Mouse (Mus musculus) heart, adult 9 months (tissue): ENCODE results near the gene Nrp1.

ENCODE experiments used
- DNase-seq, 2 experiments: peaks; one replicate each; pipeline ENCODE4 v3.0.0; 2022; ENCODE audit warnings: low spot score in 2 of 2

The Nrp1 gene

DNA sequence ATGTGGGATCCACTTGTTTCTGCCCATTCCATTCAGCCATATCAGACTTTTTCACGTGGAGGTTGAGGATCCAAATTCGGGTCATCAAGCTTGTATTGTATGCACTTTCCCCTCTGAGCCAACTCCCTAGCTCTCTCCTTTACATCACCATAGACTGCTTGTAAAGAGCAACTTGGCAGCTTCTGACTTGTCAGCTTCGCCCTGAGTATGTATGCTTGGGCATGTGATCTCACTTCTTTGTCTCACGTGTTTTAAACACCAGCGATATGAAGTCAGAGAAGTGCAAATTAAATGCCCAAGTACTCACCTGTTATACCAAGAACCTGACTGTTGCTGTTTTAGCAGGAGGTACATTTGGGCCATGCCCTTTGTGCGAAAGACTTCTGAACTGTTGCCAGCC lies 12.6 kb downstream of the Nrp1 start:
- no peak for DNase-seq

DNA sequence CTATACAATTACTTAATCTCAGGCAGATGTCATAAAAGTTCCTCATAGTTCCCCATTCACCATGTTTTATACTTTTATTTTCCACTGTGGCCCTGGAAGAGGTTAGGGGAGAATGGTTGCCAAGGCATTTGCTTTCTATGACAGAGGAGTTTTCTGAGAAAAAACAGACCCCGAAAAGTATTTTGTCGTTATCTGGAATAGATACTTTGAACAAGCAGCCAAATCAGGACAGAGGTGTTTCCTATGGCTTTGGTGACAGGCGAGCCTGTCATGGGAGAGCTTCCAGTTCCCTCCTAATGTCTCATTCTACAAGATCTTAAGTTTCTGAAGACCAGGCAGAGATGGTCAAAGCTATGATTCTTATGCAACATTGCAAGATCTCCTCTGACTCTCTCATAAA lies 13.4 kb downstream of the Nrp1 start:
- DNase-seq, result peak in 1 of 2 experiments; percentile 63

DNA sequence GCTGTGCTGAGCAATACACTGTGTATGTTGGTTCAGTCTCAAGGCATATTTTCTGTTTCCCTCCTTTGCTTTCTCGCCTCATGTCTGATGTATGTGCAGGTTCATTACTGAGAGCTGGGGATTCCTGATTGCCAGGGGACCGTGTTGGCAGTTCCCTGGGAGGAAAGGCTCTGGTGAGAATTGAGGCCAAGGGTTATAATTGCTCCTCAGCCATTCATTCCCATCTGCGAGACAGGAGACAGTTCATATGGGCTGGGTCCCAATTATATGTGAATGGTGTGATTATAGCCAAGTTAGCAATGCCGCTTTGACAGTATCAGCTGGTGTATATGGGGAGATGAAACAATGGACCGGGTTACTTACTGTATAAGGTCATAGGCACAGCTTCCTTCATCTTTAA lies 14.3 kb downstream of the Nrp1 start:
- no peak for DNase-seq

DNA sequence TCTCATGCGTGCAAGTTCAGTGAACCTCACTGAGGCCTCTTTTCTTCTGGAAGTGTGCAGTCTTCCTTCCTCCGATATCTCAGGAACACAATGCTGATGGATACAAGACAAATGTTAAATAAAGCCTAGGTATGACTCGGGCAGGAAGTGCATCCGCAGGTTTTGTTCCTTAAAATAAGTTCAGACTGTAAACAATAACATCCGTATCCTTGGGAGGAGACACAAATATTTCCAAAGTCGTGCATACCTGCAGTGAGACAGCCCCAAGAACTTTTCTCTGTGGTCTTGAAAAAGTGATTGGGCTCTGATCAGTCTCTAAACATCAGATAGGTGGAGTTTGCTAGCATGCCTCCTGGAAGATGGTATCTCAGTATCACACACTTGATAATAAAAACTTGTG lies 15.0 kb downstream of the Nrp1 start:
- peak in 1 of 2 experiments; percentile 63 for DNase-seq

DNA sequence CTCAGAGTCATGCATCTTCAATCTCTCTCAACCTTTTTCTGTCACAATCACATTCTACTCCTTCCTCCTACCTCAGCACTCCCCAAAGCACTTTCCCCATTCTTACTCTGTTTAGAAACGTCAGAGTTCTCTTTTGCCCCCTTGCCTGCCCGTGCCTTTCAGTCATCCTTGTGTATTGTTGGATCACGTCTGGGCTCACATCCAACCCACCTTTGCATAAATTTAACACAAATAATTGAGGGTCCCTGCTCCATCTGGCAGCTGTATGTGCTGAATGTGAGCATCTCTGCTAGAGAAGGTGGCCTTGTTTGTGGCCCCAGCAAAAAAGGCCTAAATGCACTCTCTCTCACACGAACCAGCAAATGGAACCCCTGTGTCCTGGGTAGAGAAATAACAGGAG lies 16.9 kb downstream of the Nrp1 start:
- no peak for DNase-seq

DNA sequence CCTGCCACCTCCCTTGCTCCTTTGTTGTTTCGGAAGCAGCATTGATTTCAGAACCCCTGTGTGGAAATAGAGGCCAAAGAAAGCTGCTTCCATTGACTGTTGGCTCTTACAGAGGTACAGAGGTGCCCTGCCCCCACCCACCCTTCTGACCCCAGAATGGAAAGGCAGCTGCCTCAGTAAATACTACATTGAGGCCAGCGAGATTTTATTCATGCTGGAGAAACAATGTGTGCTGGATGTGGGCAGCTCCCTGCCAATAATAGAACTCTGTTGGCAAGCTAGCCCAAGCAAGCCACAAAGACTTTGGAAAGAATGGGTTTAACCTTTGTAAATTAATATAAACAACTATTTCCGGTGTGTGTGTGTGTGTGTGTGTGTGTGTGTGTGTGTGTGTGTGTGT lies 24.8 kb downstream of the Nrp1 start:
- DNase-seq, result peak in 1 of 2 experiments; percentile 61

DNA sequence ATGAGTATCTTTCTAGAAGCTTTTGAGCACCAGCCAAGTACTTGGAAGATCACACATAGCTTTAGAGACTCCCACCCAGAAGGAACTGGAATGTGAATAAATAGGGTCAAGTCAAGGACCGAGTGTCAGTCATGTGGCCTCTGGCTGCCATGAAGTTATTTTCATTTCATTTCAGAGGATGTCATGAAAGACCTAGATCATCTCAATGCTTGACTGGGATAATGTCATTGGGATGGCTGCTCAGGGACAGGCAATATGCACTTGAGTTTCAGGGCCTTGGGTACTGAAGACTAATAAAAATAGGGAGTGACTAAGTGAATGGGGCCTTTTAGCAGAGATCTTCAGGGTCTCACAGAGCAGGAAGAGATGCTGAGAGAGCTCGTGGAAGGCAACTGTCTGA lies 26.0 kb downstream of the Nrp1 start:
- no peak for DNase-seq

DNA sequence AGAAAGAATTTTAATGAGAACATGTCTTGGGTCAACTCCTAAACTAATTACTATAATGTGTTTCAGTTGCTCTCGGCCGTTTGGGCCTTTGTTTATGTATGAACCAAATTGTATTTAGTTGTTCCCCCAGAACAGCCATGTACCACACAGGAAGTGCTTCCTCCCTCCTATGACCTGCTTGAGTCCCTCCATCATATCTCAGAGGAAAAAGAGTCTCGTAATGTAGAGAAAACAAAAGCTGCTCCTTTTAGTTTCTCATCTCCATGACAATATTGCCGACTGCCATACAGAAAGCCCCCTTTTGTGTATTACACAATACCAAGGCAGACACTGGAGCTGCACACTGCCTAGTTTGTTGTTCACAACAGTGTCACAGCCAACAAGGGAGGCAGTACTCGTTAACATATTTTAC lies 26.5 kb downstream of the Nrp1 start:
- no peak for DNase-seq

DNA sequence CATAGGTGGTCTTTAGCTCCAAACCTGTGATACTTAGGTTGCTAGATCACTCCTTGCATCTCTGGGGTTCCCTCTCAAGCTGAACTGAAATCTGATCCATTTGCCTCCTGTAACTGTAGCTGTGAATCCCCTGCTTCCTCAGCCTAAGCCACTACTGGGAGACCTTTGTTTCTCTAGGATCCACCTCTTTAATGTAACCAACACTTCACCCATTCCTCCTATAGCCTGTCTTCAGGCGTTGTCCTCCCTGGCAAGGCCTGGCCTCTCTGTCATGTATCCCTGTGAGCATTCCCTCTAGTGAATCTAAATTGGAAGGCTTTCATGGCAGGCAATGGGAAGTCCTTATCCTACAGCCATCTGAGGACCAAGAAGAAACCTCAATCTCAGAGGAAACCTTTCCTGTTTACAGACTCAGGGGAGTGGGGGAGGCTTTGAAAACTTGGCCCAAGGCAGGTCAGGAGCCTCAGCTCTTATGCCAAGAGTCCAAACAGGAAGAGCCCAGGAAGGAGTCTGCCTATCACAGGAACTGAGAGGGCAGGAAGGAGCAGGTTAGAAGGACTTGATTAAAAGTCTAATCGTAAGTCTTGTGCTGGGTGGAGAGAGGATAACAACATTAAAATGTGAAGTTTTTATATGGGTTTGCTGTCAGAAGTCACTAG lies 28.7 kb downstream of the Nrp1 start:
- peak; percentile 76 to 81 for DNase-seq

DNA sequence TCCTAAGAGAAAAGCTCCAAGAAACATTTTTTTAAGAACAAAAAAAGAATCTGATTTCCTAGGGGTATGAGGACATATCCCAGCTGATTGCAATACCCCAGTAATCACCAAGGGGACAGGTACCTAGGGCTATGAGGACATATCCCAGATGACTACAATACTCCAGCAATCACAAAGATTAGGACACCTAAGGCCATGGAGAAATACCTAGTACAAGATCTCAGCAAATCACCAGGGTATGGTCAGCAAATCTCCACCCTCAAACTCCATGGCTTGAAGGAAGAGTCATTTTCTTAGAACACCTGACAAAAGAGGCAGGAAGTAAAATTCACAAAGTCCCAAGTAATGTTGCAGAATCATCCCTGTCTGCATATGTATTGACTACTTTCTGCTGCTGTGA lies 32.4 kb downstream of the Nrp1 start:
- no peak for DNase-seq

DNA sequence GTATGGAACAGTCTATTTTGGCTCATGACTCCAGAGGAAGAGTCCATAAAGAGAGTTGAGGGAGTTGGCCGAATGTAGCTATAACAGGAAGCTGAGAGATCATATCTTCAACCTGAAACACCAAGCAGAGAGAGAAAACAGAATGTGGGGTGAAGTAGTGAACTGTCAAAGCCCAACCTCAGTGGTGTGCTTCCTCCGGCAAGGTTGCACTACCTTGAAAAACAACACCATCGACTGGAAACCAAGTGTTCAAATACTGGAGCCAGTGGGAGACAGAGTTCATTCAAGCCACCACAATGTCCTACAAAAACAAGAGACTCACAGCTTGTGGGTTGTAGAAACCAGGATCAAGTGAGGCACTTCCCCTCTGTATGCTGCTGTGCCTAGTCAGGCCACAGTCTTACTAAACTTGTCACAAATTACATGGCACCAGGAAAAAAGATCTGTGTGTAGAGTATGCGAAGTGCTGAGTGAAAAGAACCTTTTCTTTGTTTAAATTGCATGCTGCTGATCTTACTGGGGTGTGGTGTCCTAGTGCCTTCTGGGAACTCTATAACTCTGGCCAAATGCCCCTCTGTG lies 32.9 kb downstream of the Nrp1 start:
- no peak for DNase-seq

DNA sequence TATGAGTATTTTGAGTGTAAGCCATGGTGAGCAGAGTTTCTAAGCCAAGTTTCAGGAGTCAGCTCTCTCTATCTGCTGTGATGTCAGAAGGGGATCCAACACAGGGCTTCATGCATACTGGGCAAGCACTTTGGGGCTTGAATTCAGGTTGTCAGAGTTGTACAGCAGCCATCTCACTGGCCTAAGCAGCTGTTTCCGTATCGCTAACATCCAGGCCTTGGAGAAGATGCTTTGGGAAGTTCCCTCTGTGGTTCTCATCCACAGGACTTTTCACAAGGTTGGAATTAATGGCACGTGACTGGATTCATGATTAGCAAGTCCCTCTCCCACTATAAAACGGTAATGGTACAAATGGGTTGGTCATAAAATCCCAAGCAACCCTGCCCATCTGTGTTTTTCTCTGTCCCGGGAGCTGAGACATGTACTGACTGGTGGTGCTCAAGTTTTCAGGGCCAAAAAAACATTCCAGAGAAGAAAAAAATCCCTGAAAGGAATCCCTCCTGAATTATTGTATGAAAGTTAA lies 36.3 kb downstream of the Nrp1 start:
- no peak for DNase-seq

DNA sequence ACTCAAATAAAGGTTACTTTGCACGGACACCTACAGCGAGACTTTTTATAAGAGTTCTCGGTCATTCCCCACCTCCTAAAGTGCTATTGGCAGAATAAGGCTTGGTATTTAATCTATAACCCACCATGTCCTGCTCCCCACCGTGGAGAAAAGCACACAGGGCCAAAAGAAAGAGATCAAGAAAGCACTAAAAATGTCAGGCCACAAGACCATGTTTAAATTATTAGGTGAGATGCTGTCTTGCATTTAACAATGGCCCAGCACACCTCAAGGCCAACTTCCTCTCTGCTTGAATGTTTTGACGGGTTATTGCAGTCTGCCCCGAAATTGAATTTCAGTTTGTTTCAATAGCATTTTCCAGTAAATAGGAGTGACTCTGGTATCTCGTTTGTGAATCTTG lies 38.6 kb downstream of the Nrp1 start:
- DNase-seq, result no peak

DNA sequence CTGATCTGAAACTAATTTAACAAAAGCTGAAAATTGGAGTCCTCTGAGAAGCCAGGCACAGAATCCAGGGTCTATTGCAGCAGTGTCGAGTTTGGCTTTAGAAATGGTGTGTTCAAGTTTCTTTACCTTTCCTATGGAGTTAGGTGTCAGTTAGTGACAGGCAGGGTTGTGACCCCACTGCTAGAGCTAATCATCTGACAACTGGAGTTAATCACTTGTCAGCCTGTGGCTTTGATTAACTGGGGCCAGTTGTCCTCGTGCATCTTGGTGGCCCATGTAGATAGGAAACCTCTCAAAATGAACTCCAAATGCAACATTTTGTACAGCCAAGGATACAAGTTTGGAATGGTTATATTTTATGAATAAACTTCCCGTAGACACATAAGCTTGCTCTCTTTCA lies 39.0 kb downstream of the Nrp1 start:
- no peak for DNase-seq

DNA sequence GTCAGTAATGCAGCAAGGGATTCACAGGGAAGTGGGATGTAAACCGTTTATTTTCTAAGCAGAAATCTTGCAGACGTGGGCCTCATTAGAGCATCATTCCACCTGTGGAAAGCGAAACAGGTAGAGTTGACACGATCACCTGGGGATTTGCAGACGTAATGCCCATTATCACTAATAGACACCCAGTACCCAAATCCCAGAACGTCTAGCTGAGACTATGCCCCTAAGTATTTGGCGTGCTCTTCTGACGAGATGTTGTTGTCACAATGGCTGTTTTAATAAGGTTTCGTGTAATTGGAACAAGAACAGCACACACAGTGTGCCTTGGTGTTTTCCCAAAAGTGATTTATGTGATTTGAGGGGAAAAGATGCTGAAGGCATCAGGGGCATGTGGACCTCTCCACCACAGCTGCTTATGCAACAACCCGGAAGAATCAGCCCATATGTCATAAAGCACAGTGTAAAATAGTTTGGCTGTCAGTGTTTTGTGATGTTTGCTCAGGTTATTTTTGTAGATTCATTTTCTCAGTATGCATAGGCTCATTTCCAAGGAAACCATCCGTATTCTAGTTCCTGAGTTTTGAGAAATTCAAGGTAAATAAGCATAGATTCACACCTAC lies 40.2 kb downstream of the Nrp1 start:
- DNase-seq, result no peak

DNA sequence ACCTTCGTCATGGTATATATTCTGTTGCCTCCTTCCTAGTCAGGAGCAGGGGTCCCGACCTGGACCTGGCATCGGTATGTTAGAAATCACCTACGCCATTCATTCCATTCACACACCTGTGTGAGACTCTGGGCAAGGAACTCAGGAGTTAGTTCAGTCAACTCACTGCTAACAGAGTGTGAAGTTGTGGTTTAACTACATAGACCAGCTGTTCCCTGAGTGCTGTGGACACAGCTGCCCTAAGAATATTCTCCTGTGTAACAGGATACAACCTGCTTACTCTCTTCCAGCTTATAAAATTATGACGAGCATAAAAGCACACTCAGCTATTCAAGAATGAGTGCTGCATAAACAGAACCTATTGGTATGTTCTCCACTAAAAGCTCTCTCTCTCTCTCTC lies 41.9 kb downstream of the Nrp1 start:
- DNase-seq, result no peak

DNA sequence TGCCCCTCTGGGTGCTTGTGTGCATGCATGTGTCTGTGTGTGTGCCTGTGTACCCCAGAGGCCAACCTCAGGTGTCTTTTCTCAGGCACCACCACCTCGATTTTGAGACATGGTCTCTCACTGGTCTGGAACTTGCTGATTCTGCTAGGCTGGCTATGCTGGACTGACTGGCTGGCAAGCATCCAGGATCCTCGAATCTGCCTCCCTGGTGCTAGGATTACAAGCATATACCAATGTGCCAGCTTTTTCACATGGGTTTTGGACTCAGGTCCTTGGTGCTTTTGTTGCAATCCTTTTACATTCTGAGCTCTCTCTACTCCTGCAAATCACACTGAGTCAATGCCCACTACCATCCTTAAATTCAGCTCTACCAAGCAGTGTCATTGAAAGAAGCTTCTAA lies 46.5 kb downstream of the Nrp1 start:
- no peak for DNase-seq

DNA sequence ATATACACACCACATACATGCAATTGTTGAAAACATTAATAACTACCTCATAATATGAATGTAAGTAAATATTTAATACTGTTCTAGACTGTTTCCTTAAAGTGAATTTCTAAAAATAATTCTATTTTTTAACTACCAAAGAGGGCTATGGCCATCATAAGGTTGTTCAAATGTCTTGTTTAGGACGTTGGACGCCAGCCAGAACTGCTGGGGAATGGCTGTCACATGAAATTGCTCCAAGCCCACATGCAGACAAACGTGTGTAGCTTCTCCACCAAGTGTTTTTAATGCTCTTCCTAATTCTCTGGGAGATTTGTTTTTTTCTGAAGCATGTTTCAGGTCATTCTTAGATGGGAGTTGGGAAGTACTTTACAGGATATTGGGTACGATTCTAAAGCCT lies 55.0 kb downstream of the Nrp1 start:
- no peak for DNase-seq

DNA sequence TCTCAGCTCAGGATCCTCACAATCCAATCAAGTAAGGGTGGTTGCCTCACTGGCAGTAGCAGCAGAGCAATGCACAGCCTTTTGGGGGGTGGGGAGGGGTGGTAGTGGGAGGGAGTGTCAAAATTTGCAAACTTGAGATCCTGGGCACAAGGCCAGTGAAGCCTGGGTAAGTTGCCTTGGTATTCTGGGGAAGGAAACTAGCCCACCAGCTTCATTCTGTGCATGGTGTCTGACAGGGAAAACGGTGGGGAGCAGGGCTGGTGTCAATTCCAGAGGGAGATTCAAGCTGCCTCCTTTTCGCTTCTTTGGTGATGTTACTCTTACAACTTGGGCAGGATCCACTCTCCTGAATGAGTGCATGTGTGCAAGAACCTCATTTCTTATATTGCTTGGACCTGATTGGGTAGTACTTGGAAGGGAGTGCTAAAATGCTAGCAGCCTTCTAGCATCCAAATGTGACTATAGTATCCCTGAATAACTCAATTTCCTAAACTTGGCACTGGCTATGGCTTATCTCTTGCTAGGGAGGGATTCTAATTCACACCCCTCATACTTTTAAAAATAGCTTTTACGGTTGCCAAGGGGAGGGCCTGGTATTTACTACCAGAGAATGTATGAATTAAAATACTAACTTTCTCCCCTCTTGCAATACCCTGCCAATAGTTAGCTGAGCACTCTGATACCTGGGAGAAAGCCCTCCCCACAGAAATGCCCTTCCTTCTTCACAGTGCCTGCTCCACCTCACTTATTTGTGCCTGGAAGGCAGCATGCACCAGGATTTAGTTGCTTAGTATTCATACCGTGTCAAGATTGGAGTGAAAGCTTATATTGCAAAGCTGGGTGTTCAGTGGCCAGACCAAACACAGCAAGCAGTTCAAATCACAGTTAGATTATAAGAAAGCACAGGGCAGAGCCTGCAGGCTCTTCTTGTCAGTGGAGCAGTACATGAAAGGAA lies 57.6 kb downstream of the Nrp1 start:
- peak; percentile 42 to 53 for DNase-seq

DNA sequence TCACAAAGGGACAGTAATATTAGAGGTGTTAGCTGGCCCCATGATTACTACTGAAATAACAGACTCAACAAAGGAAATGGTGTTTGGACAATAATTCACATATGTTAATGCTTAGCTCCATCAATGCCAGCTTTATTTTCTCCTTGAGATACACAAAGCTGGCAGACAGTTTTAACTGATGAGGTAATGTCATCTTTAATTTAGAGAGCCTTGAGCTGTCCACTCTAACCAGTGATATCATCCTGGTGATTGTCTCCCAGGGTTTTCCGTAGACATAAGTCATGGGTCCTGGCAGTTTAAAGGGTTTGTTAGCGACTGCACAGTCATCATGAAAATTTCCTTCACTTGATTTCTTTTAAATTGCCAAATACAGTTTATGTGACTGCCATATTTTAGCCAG lies 58.5 kb downstream of the Nrp1 start:
- no peak for DNase-seq

DNA sequence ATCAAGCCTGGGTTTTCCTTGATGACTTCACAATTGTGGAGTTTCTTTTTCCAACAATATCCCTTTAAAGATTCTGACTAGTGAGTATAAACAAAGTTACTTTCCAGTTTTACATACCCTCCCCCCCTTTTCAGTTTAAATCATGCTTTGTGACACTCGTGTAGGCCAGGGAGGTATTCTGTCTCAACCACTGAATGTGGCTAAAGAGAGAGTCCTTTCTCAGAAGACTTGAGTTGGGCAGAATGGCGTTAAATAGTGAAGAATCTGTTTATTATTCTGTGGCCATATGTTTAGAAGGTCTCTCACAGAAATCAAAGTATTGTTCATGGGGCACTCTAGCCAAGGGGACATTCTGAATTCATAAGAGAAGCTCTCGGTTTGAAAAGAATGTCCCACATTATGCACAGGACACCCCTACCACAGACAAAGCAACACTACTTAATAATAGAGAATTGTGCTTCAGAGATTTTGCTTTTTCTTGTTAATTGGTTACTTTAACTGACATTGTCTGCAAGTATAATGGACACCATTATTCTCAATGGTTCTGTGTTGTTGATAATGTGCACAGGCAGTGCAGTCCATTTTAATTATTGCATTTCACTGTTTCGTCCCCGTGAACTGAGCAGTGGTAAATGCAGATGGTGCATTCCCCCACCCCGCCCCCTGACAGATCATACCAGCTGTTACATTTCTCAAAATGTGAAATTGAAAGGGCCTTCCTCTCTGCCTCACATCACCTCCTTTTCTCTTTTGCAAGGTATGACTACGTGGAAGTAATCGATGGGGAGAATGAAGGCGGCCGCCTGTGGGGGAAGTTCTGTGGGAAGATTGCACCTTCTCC lies 59.8 kb downstream of the Nrp1 start:
- no peak for DNase-seq
